Mouse (Mus musculus) liver, embryonic 16.5 days (tissue): ENCODE results near the gene Acot1. TPM values are rescaled to one million over a fixed set of nuclear protein-coding genes. Genes with fewer than 3 reads are reported as not detected.
A peak's percentile ranks its signal among the peaks of the same experiment; 100 is the strongest.
"Not testable (repeated sequence)": the region's sequence is repeated elsewhere in the genome, so short reads cannot be mapped to it uniquely, and the experiment has no call there.

Source experiments
- ATAC-seq: fragments of 200-750 bp; cut with Nextera tagmentation; 2 replicates; pipeline ENCODE4 v1.8.0; 2017; ENCODE audit warnings: low read depth, mild to moderate bottlenecking, moderate number of reproducible peaks, moderate library complexity
- H3K27ac ChIP-seq: fragments of 300-500 bp; sonication (generic); 2 replicates; pipeline ENCODE4 v1.5.1; 2014; ENCODE audit warnings: mild to moderate bottlenecking, low read length
- H3K27me3 ChIP-seq: fragments of 300-500 bp; sonication (generic); 2 replicates; pipeline ENCODE4 v1.6.1; 2014; ENCODE audit warnings: low read depth, low read length, mixed read lengths; ENCODE audit not compliant: control insufficient read depth, insufficient read depth
- H3K36me3 ChIP-seq: fragments of 300-500 bp; sonication (generic); 2 replicates; pipeline ENCODE4 v1.6.1; 2014; ENCODE audit warnings: mild to moderate bottlenecking; ENCODE audit not compliant: control insufficient read depth, insufficient read depth
- H3K4me1 ChIP-seq: fragments of 300-500 bp; sonication (generic); 2 replicates; pipeline ENCODE4 v1.6.1; 2014; ENCODE audit warnings: low read depth, low read length, mixed read lengths; ENCODE audit not compliant: control insufficient read depth
- H3K4me2 ChIP-seq: fragments of 300-500 bp; sonication (generic); 2 replicates; pipeline ENCODE4 v1.6.1; 2014; ENCODE audit warnings: low read depth, low read length, mixed read lengths
- H3K4me3 ChIP-seq: fragments of 300-500 bp; sonication (generic); 2 replicates; pipeline ENCODE4 v1.5.1; 2014; ENCODE audit warnings: low read depth, mild to moderate bottlenecking, low read length
- H3K9ac ChIP-seq: fragments of 300-500 bp; sonication (generic); 2 replicates; pipeline ENCODE4 v1.6.1; 2014; ENCODE audit warnings: low read depth, low read length
- H3K9me3 ChIP-seq: fragments of 300-500 bp; sonication (generic); replicated peaks from 2 replicates; pipeline ENCODE4 v1.6.1; 2016; ENCODE audit warnings: low read length; ENCODE audit not compliant: control insufficient read depth
- WGBS: fragments of 180-500 bp; shearing (Covaris S2); extraction: QIAGEN DNeasy Blood & Tissue Kit; methylation state at CpG from one replicate; pipeline ENCODE4 v1.1.7; 2014; ENCODE audit not compliant: insufficient replicate concordance; 5-methylcytosine and 5-hydroxymethylcytosine counted together
- polyA plus RNA-seq: library from polyadenylated mRNA; unstranded; fragments of >200 nt; fragmentation: Nextera tagmentation; extraction: Ambion mirVana; gene quantifications from 2 replicates; pipeline ENCODE4 v1.2.1, GENCODE M21; 2015

The Acot1 gene
- polyA plus RNA-seq, 1 experiment from 2014 or later = 30.2 TPM

DNA sequence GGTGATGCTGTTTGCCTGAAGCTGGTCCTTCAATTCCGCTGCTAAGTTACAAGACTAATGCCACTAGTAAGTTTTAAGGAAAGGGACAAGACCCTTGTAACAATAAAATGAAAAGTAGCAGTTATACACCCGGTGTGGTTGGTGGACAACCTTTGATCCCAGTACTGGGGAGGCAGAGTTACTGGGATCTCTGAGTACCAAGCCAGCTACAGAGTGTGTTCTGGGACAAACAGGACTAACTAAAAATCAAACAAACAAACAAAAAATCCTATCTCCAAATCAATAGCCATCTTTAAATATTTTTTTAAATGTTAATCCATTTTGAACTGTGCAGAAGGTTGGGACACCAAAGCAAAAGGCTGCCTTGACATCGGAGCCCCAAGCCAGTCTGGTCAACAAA, 911 bp downstream of the Acot1 start:
- peaks cover 19% of the 10 kb centered on the region for H3K27me3 ChIP-seq

GRCm38 (mm10) chr12:84011251-84012040, 2.2 kb downstream of the Acot1 start:
- Histone ChIP-seq H3K9me3 (no peaks in the 10 kb centered on the region), H3K36me3 (no peaks in the 10 kb centered on the region), H3K27ac (no peak overlapping the region), H3K4me1 (no peaks in the 10 kb centered on the region; the same call in none of the 2 replicates), H3K4me3 (peak overlapping the region; percentile 8; the same call in 1 of the 2 replicates), H3K4me2 (peak overlapping the region; percentile 37), H3K9ac (no peak overlapping the region), H3K27me3 (peaks cover 19% of the 10 kb centered on the region)
- 58% methylated on average over 12 of the region's 12 CpGs for WGBS
- peak; percentile 28; the same call in 1 of the 2 replicates for ATAC-seq

More for the DNA sequence above, 911 bp downstream of the Acot1 start:
- ATAC-seq = no peak
- no peaks in the 10 kb centered on the region for H3K36me3 ChIP-seq
- H3K4me1 ChIP-seq = no peaks in the 10 kb centered on the region; the same call in none of the 2 replicates
- no peaks in the 10 kb centered on the region for H3K9me3 ChIP-seq
- 48% methylated on average over 3 of the region's 3 CpGs for WGBS
- H3K9ac ChIP-seq = 0 out of 2 replicates have a peak overlapping the region, but pooled peaks have one; percentile 31
- H3K4me3 ChIP-seq = peak overlapping the region; percentile 54
- no peak overlapping the region for H3K27ac ChIP-seq
- peak overlapping the region; percentile 49 for H3K4me2 ChIP-seq

DNA sequence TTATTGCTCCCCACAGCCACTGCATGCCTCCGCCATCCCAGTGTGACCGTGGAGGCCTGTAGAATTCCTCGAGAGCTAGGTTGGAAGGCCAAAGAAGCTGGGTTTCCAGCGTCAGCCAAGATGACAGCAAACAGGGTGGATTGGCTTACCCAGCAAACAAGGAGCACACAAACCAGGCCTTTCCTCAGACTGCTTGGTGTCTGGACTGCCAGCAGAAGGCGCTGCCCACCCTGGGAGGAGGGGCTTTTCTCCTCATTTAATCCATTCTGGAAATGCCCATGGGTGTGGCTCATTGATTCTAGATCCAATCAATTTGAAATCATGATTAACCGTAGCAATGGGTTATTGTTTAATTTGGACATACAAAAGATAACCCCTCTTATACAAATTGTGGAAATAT, 3.8 kb downstream of the Acot1 start:
- no peak for ATAC-seq
- Histone ChIP-seq H3K4me1 (no peaks in the 10 kb centered on the region; the same call in none of the 2 replicates), H3K4me3 (no peak overlapping the region), H3K36me3 (no peaks in the 10 kb centered on the region), H3K27ac (no peak overlapping the region), H3K9ac (no peak overlapping the region), H3K4me2 (no peak overlapping the region), H3K27me3 (peaks cover 19% of the 10 kb centered on the region), H3K9me3 (no peaks in the 10 kb centered on the region)
- WGBS = 59% methylated on average over 6 of the region's 6 CpGs

- WGBS = 75% methylated on average over 7 of the region's 7 CpGs
- no peak for ATAC-seq
- H3K4me1 ChIP-seq = no peaks in the 10 kb centered on the region; the same call in none of the 2 replicates
- no peaks in the 10 kb centered on the region for H3K36me3 ChIP-seq
- H3K4me3 ChIP-seq = no peak overlapping the region
- H3K27me3 ChIP-seq = peaks cover 18% of the 10 kb centered on the region
- H3K9me3 ChIP-seq = no peaks in the 10 kb centered on the region
- H3K27ac ChIP-seq = no peak overlapping the region
- no peak overlapping the region for H3K9ac ChIP-seq
- H3K4me2 ChIP-seq = no peak overlapping the region
Observed at GRCm38 (mm10) chr12:84013701-84014100, 4.4 kb downstream of the Acot1 start.

GRCm38 (mm10) chr12:84020528-84020927, 11.2 kb downstream of the Acot1 start:
- ATAC-seq = peak; percentile 91
- not testable (repeated sequence) for H3K9me3 ChIP-seq, H3K27ac ChIP-seq, H3K4me2 ChIP-seq, H3K4me3 ChIP-seq, H3K9ac ChIP-seq, H3K27me3 ChIP-seq, H3K4me1 ChIP-seq, H3K36me3 ChIP-seq
- 32% methylated on average over 7 of the region's 7 CpGs for WGBS

GRCm38 (mm10) chr12:84022266-84022665, 13.0 kb downstream of the Acot1 start:
- not testable (repeated sequence) for H3K4me3 ChIP-seq, H3K27me3 ChIP-seq, H3K27ac ChIP-seq, H3K4me2 ChIP-seq, H3K4me1 ChIP-seq, H3K36me3 ChIP-seq, H3K9me3 ChIP-seq, H3K9ac ChIP-seq, ATAC-seq
- WGBS = 79% methylated on average over 4 of the region's 4 CpGs

DNA sequence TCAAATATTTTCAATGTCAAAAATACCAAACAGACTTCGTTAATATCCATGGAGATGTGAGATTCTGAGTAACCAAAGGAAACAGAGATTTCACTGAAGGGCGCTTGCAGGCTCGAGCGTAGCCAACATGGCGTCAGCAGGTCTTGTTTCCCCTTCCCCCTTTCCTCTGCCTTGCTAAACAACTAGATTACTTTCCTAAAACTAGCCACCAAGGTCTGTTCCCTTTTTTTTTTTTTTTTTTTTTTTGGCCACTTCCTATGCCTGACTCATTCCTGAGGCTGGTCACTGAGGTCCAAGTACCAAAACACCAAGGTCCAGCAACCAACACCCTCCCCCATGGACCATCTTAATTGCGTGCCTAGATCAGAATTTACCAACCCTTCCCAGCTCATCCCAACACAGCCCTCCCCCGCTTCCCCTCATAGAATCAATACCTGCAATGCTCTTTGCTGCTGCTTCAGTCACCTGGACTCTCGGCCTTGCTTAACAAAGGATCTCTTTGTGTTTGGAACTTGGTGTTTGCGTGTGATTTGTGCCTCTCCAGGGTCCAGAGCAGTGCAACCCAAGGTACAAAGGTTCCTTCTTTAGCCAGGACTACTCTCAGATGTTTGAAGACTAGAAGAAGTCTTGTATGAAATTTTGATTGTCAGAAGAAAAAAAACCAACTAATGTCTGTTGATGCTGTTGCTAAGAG, 13.9 kb downstream of the Acot1 start:
- H3K9ac ChIP-seq = no peak overlapping the region
- no peak overlapping the region for H3K4me2 ChIP-seq
- H3K9me3 ChIP-seq = no peaks in the 10 kb centered on the region
- H3K27me3 ChIP-seq = no peaks in the 10 kb centered on the region
- no peak overlapping the region for H3K27ac ChIP-seq
- H3K4me3 ChIP-seq = no peak overlapping the region
- WGBS = 59% methylated on average over 9 of the region's 9 CpGs
- no peaks in the 10 kb centered on the region for H3K36me3 ChIP-seq
- H3K4me1 ChIP-seq = no peaks in the 10 kb centered on the region
- peak; percentile 36; the same call in 1 of the 2 replicates for ATAC-seq

- no peak overlapping the region for H3K27ac ChIP-seq
- H3K9ac ChIP-seq = no peak overlapping the region
- H3K36me3 ChIP-seq = no peaks in the 10 kb centered on the region
- ATAC-seq = no peak
- no peaks in the 10 kb centered on the region for H3K27me3 ChIP-seq
- no peaks in the 10 kb centered on the region for H3K4me1 ChIP-seq
- no peak overlapping the region for H3K4me3 ChIP-seq
- no peak overlapping the region for H3K4me2 ChIP-seq
- WGBS = 77% methylated on average over 7 of the region's 7 CpGs
- no peaks in the 10 kb centered on the region for H3K9me3 ChIP-seq
Observed at GRCm38 (mm10) chr12:84025888-84026287, 16.6 kb downstream of the Acot1 start.

GRCm38 (mm10) chr12:84028328-84028727, 19.0 kb downstream of the Acot1 start:
- not testable (repeated sequence) for H3K4me2 ChIP-seq, H3K9ac ChIP-seq, H3K4me3 ChIP-seq, ATAC-seq, H3K36me3 ChIP-seq, H3K9me3 ChIP-seq, H3K4me1 ChIP-seq, H3K27me3 ChIP-seq, H3K27ac ChIP-seq
- 55% methylated on average over 3 of the region's 3 CpGs for WGBS
